Mouse (Mus musculus) brain, embryonic 14.5 days (tissue): ENCODE measurements around the gene Lsm10. TPM values are rescaled to one million over a fixed set of nuclear protein-coding genes. Genes with fewer than 3 reads are reported as not detected.

ENCODE experiments used
- DNase-seq: peaks from one replicate; pipeline ENCODE4 v3.0.0-alpha.2; 2011; ENCODE audit warnings: low read depth
- CTCF ChIP-seq: fragments of 200-500 bp; IDR thresholded peaks from 2 replicates; pipeline ENCODE4 v1.5.1; 2012; ENCODE audit warnings: inconsistent platforms, mild to moderate bottlenecking, moderate library complexity, borderline replicate concordance; ENCODE audit not compliant: insufficient read depth, insufficient read length; ENCODE audit errors: extremely low read depth
- POLR2A ChIP-seq: fragments of 200-500 bp; IDR thresholded peaks from 2 replicates; pipeline ENCODE4 v1.6.1; 2012; ENCODE audit warnings: mild to moderate bottlenecking, inconsistent platforms, borderline replicate concordance; ENCODE audit not compliant: poor library complexity, insufficient read depth, insufficient read length, severe bottlenecking; ENCODE audit errors: extremely low read depth
- polyA plus RNA-seq: library from polyadenylated mRNA; depleted of rRNA; stranded (reverse); fragments of >200 nt; gene quantifications from 2 replicates; pipeline ENCODE4 v1.2.3, GENCODE M21; 2012; rRNA removed

The Lsm10 gene
- polyA plus RNA-seq, result 53.6 and 72.8 TPM in 2 replicates

DNA sequence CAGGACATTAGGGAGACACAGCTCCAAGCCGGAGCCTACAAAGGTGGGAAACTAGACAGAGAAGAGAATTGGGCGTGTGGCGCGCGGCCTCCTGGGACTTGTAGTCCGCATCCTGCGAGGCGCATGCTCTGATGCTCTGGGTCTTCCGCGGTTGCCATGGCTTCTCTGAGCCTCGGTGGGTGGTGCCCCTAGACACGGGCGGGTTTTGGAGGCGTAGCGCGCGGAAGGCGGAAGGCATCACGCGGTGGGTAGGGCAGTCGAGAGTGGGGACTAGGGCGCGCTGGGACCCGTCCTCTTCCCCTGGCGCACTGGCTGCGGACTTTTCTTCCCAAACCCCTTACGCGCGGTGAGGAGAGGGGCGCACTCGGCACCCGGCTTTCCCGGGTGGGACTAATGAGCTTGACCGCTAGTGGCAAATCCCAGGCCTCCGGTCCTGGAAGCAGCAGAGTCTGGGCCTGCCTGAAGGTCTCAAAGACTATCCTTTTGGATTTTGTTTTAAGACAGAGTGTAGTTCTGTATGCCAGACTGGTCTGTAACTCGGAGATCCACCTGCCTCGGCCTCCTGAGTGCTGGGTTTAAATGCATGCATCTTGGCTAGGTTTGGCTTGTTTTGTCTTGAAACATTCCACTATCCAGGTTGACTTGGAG lies at the start of gene Lsm10:
Gene Lsm10, plus strand, starts transcription at position 160 of the 648 bp plus-strand sequence.
- peak; percentile 48; the same call in 1 of the 2 replicates for TF ChIP-seq POLR2A
- TF ChIP-seq CTCF, result no peak
- peak; percentile 99 for DNase-seq

DNA sequence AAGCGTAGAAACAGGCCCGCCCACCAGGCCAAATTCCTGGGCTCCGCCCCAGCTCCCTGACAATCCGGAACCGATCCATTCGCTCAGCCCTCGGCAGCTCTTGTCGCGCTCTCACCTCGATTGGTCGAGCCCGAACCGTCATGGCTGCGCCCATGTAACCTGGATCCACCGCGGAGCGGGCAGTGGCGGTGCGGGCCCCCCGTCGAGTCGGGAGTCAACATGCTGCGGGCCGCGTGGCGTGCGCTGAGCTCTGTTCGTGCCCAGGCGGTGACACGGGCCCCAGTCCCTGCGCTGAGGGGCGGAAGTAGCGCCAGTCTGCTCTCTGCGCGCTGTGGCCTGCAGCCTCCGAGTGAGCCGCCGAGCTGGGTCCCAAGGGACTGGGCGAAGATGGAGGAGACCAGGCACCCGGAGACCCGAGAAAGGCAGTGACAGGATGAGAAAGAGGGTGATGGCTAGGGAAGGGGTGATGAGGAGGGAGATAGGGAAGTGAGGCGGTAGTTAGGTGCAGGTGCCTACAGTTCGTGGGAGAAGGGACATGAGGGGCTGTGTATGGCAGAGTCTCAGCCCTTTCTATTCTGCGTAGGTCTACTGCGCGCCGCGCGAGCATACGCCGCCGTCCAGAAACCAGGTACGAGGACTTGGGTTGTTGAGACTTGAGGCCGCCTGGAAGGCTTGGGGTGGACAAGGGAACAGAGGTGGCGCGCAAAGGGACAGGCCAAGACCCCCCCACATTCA lies 49.4 kb upstream of the Lsm10 start, which contains the start of gene Mrps15:
Gene Mrps15, plus strand, starts transcription at position 75 of the 735 bp plus-strand sequence.
- peak; percentile 96 for DNase-seq

GRCm38 (mm10) chr4:126051617-126052016 lies 44.8 kb upstream of the Lsm10 start:
- DNase-seq, result peak; percentile 13
- no peak for TF ChIP-seq CTCF
- no peak for TF ChIP-seq POLR2A

More for the DNA sequence above, 49.4 kb upstream of the Lsm10 start, which contains the start of gene Mrps15:
- no peak for TF ChIP-seq CTCF
- TF ChIP-seq POLR2A, result 0 out of 2 replicates have a peak, but pooled peaks have one; percentile 50

DNA sequence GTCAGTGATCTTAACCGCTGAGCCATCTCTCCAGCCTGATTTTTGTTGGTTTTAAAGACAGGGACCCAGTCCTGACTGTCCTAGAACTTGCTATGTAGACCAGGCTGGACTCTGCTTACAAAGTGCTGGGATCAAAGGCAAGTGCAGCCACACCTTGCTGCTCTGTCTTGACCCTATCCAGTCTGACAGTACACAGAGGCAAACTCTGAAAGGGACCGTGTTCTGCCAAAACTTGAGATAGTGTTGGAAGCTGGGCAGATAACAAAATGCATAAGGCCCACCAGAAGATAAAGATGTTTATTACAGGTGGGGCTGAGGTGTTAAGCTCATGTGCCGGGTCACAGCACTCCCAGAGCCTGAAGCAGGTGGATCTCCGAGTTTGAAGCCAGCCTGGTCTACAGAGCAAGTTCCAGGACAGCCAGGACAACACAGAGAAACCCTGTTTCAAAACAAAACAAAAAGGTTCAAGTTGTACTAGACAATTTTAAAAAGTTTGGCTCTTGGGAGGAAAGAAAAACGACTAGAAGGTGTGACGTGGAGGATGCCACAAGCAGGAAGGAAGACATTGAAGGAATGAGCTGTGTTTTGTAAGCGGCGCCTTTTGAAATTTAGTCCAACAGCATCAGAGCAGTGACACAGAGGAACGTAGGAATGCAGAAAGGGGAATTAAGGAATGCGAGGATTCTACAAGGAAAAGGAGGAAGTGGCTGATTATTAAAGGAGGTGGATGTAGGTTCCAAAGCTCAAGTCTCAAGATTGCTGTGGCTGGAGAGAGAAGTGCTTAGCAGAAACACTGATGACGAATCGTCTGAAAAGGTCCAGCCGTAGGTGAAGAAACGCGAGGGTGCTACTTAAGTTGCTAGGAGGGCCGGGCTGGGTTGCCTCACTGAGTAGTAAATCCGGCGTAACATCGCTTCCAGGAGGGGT lies 39.0 kb upstream of the Lsm10 start:
- DNase-seq, result no peak
- no peak for TF ChIP-seq CTCF
- no peak for TF ChIP-seq POLR2A

DNA sequence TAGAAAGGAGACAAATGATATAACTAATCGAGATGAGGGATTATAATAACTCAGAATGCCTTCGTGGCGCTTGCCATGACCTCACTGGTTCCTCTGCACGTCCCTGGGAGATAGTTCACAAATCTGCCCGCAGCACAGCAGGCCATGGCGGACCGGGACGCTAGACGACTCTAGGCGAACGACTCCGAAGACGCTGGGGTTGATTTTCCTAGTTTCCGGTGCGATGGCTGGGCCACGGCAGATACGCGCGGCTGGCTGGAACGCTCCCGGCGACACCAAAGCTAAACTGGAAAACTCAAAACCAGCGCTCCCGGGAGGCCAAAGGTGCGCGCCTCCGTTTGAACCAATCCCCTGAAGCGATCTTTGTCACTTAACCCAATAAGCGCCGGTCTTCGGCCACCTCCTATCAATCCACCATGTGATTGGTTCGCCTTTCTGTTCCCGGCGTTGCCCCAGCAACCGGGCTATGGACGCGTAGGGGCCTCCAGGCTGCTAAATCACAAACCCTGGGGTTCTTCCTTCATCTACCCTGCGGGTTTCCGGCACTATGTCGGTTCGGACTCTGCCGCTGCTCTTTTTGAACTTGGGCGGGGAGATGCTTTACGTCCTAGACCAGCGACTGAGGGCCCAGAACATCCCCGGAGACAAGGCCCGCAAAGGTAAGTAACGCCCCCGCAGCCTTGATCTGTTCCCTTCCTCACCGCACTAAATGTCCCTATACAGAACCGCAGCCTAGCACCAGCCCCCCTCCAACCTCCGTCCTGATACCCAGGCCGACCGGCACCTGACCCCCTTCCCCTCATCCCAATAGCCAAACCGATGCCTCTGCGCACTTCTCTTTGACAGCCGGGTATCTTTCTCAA lies 38.1 kb upstream of the Lsm10 start, which contains the start of gene Oscp1:
Gene Oscp1, plus strand, starts transcription at position 432 of the 863 bp plus-strand sequence.
- peak; percentile 98 for DNase-seq
- 0 out of 2 replicates have a peak, but pooled peaks have one; percentile 25 for TF ChIP-seq POLR2A
- TF ChIP-seq CTCF, result no peak

- DNase-seq, result peak; percentile 6
These were observed 37.4 kb upstream of the Lsm10 start for GRCm38 (mm10) chr4:126058997-126059362.

GRCm38 (mm10) chr4:126062856-126063255 lies 33.6 kb upstream of the Lsm10 start:
- DNase-seq, result no peak
- no peak for TF ChIP-seq POLR2A
- TF ChIP-seq CTCF, result no peak

More at GRCm38 (mm10) chr4:126058997-126059362, 37.4 kb upstream of the Lsm10 start:
- TF ChIP-seq CTCF, result no peak

DNA sequence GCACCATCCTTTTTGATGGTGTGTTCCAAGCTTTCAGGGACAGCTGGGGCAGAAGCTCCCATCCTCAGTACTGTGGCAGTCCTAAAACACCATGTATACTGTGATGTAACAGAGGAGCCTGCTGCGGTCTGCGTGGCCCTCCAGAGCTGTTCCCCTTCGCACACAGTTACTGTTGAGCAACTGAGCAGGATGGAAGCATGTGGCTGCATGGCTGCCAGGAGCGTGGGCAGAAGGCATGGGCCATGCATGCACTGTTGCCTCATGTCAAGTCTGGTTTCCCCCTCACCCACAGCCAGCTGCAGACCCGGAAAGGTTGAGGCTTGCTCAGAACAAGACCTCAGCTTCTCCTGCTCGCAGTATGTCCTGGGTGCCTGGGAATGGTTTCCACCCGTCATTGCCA lies 31.2 kb upstream of the Lsm10 start:
- no peak for DNase-seq
- TF ChIP-seq CTCF, result no peak
- TF ChIP-seq POLR2A, result no peak

DNA sequence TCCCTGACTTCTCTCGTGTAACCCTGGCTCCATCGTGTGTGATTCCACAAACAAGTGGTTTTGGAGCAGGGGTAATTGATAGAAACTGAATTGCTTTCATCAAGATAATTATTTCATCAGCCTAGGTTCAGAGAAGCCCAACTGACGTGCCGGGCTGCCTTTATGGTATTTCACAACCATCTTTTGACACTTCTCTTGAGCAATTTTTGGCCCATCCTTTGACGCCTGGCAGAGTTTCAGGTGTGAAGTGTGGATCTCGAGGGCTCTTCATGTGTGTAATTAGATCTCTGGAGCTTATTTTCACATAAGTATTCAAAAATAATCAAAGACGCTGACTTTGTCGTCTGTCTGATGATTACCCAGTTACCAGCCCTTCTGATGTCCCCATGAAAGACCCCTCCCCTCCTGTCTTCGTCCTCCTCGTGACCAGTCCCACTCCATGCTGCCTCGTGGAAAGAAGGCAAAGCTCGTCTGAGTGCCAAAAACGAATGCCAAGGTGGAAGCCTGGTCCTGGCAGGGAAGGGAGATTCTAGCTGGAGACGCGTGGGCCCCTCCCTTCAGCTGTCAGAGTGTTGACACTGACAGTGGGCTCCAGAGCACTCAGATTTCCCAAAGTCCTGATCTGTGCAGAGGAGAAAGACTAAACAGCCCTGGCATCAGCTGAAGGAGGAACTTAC lies 28.9 kb upstream of the Lsm10 start:
- peak; percentile 80 for DNase-seq
- TF ChIP-seq POLR2A, result no peak
- TF ChIP-seq CTCF, result no peak

DNA sequence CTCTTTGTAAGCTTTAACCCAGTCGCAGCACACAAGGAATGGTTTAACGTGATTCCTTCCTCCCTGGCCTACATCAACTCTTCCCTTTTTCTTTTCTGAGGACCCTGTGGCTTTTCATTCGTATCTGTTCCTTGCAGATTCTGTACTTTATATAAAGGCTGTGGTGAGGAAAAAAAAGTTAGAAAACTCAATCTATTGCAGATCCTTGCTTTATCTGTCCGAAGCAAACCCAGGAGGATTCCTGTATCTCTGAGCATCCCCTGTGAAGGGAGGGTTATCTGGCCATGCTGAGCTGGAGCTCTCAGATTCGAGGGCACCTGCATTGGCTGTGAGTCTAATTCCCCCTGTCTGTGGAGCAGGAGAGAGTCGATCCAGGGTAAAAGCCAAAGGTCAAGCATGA lies 27.6 kb upstream of the Lsm10 start:
- DNase-seq, result no peak
- TF ChIP-seq POLR2A (no peak), CTCF (no peak)

GRCm38 (mm10) chr4:126077833-126078232 lies 18.6 kb upstream of the Lsm10 start:
- no peak for TF ChIP-seq POLR2A
- TF ChIP-seq CTCF, result no peak
- no peak for DNase-seq
